Mouse (Mus musculus) embryonic facial prominence, embryonic 14.5 days (tissue): ENCODE measurements around the gene Abcc4. TPM values are rescaled to one million over a fixed set of nuclear protein-coding genes. Genes with fewer than 3 reads are reported as not detected.

Experiments used
- ATAC-seq: fragments of 200-750 bp; cut with Nextera tagmentation; 2 replicates; pipeline ENCODE4 v1.8.0; 2017; ENCODE audit warnings: low read depth, moderate number of reproducible peaks, moderate TSS enrichment
- DNase-seq: peaks from one replicate; pipeline ENCODE4 v3.0.0-alpha.2; 2015; ENCODE audit warnings: low spot score
- H3K27ac ChIP-seq: fragments of 300-500 bp; sonication (generic); replicated peaks from 2 replicates; pipeline ENCODE4 v1.5.1; 2014; ENCODE audit warnings: low read depth, mild to moderate bottlenecking, low read length, moderate library complexity
- H3K27me3 ChIP-seq: fragments of 300-500 bp; sonication (generic); replicated peaks from 2 replicates; pipeline ENCODE4 v1.6.1; 2014; ENCODE audit warnings: low read length; ENCODE audit not compliant: control insufficient read depth, insufficient read depth
- H3K36me3 ChIP-seq: fragments of 300-500 bp; sonication (generic); 2 replicates; pipeline ENCODE4 v1.6.1; 2014; ENCODE audit warnings: low read length, mixed read lengths; ENCODE audit not compliant: control insufficient read depth, insufficient read depth
- H3K4me1 ChIP-seq: fragments of 300-500 bp; sonication (generic); 2 replicates; pipeline ENCODE4 v1.6.1; 2014; ENCODE audit warnings: antibody characterized with exemption, low read length; ENCODE audit not compliant: control insufficient read depth, insufficient read depth
- H3K4me2 ChIP-seq: fragments of 300-500 bp; sonication (generic); 2 replicates; pipeline ENCODE4 v1.6.1; 2014; ENCODE audit warnings: low read depth, mild to moderate bottlenecking, low read length, moderate library complexity, mixed read lengths
- H3K4me3 ChIP-seq: fragments of 300-500 bp; sonication (generic); 2 replicates; pipeline ENCODE4 v1.5.1; 2014; ENCODE audit warnings: low read depth, mild to moderate bottlenecking, low read length
- H3K9ac ChIP-seq: fragments of 300-500 bp; sonication (generic); 2 replicates; pipeline ENCODE4 v1.6.1; 2014; ENCODE audit warnings: low read depth, mild to moderate bottlenecking, low read length, moderate library complexity, mixed read lengths
- H3K9me3 ChIP-seq: fragments of 300-500 bp; sonication (generic); 2 replicates; pipeline ENCODE4 v1.6.1; 2016; ENCODE audit warnings: low read length; ENCODE audit not compliant: control insufficient read depth
- WGBS: fragments of 180-500 bp; shearing (Covaris S2); extraction: QIAGEN DNeasy Blood & Tissue Kit; methylation state at CpG from one replicate; pipeline ENCODE4 v1.1.7; 2014; 5-methylcytosine and 5-hydroxymethylcytosine counted together
- polyA plus RNA-seq: library from polyadenylated mRNA; unstranded; fragments of >200 nt; fragmentation: Nextera tagmentation; extraction: Ambion mirVana; gene quantifications from 2 replicates; pipeline ENCODE4 v1.2.1, GENCODE M21; 2014

Abcc4 gene
- polyA plus RNA-seq, 1 experiment from 2014 or later = 3.4 TPM

DNA sequence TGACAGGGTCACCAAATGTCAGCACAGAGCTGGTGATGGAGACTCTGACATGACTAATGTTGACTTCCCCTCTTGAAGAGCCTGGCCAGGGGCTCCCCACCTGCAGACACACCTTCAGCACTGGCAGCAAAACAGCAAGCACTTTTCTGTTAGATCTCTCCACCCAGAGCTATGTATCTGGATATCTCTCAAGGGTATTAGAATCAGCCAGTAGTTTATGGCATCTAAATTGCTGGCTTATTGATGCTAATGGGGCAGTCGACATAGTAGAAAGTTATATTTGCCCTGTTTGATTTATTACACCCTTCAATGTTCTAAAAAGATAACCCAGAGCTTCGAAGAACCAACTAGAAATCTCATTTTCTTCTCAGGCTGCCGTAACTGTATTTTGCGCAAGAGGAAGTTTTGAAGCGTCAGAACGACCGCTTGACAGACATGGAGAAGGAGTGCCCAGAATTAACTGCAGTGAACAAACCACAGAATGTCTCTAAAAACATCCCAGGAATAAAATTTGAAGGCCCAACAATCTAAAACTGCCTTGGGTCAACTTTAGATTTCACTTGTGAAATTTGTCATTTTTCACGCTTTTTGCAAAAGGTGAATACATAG is 123.6 kb downstream of the Abcc4 start:
- 77% methylated on average over 8 of the region's 8 CpGs for WGBS

DNA sequence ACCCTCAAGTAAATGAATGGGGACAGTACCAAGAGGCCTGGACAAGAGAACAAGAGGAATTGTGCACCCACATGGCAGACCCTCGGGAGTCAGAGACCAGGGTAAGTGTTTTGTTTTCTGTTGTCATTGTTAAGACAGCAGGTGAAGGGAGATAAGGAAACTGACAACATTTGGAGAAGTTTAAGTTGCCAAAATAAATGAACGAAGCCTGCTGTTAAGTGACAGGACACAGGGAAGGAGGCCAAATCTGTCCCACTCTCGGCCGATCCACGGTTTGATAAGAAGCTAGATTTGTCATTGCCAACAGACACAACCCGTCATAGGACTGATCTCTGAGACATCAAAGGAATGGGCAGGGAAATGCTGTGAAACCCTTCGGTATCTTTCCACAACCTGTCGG is 124.3 kb downstream of the Abcc4 start:
- H3K4me3 ChIP-seq = no peak overlapping the region
- no peak overlapping the region for H3K9ac ChIP-seq
- H3K4me2 ChIP-seq = no peak overlapping the region
- no peaks in the 10 kb centered on the region for H3K27me3 ChIP-seq
- H3K4me1 ChIP-seq = no peaks in the 10 kb centered on the region
- WGBS = 73% methylated on average over 8 of the region's 8 CpGs
- no peaks in the 10 kb centered on the region for H3K36me3 ChIP-seq
- no peak for ATAC-seq
- H3K27ac ChIP-seq = no peak overlapping the region
- H3K9me3 ChIP-seq = no peaks in the 10 kb centered on the region
- DNase-seq = no peak

More for the DNA sequence above, 123.6 kb downstream of the Abcc4 start:
- Histone ChIP-seq H3K4me2 (no peak overlapping the region), H3K4me1 (no peaks in the 10 kb centered on the region), H3K4me3 (no peak overlapping the region), H3K9ac (no peak overlapping the region), H3K36me3 (no peaks in the 10 kb centered on the region), H3K27me3 (no peaks in the 10 kb centered on the region), H3K27ac (no peak overlapping the region), H3K9me3 (no peaks in the 10 kb centered on the region)
- no peak for ATAC-seq
- DNase-seq = no peak

DNA sequence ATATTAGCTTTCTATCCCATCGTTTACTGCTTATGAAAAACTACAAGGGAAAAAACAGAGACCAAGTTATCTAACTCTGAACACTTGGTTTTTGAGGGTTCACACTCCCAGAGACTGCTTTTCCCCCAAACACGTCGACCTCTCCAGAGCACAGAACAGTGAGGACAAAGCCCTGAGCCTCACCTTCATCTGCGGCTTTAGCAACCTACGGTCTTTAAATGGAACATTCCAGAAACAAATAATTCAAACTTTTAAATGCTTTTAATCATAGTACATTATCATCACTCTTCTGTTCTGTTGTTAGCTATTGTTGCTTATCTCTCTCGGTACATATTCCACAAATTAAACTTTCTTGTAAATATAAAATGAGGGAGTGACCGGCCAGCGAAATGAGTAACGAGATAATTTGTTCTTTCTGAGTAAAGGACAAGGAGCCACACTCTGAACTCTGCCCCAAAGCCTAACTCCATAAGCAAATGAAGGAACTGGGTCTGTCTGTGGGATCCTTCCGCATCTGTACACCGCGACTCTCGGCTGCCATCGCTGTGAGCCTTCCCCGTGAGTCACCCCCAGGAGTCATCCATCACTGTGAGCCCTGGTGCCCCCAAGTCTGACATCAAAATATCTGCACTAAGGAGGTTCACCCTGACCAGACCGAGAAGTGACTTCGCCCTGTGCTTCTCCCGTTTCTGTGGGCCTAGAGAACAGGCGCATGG is 126.8 kb downstream of the Abcc4 start:
- Histone ChIP-seq H3K27me3 (no peaks in the 10 kb centered on the region), H3K4me1 (no peaks in the 10 kb centered on the region), H3K9me3 (no peaks in the 10 kb centered on the region), H3K4me3 (no peak overlapping the region), H3K9ac (no peak overlapping the region), H3K36me3 (no peaks in the 10 kb centered on the region), H3K27ac (no peak overlapping the region), H3K4me2 (no peak overlapping the region)
- WGBS = 88% methylated on average over 19 of the region's 19 CpGs
- DNase-seq (no peak), ATAC-seq (no peak)

DNA sequence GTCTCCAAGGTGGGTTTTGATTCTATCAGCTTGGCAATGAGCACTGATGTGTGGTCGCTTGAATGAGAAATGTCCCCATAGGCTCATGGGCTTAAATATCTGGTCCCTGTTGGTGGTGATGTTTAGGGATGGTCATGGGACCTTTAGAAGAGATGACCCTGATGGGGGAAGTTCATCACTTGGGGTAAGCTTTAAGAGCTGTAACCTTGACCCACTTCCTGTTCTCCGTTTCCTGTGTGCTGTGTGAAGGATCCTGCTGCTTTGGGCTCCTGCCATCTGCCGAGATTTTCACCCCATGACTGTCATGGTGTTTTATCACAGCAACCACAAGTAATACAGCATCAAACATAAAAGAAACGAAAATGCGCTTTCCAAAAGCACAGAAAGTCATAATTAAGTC is 128.1 kb downstream of the Abcc4 start:
- no peaks in the 10 kb centered on the region for H3K4me1 ChIP-seq
- H3K27me3 ChIP-seq = no peaks in the 10 kb centered on the region
- no peak overlapping the region for H3K4me2 ChIP-seq
- no peaks in the 10 kb centered on the region for H3K36me3 ChIP-seq
- WGBS = 86% methylated on average over 5 of the region's 5 CpGs
- no peaks in the 10 kb centered on the region for H3K9me3 ChIP-seq
- no peak overlapping the region for H3K27ac ChIP-seq
- no peak for DNase-seq
- no peak overlapping the region for H3K9ac ChIP-seq
- H3K4me3 ChIP-seq = no peak overlapping the region
- ATAC-seq = no peak

DNA sequence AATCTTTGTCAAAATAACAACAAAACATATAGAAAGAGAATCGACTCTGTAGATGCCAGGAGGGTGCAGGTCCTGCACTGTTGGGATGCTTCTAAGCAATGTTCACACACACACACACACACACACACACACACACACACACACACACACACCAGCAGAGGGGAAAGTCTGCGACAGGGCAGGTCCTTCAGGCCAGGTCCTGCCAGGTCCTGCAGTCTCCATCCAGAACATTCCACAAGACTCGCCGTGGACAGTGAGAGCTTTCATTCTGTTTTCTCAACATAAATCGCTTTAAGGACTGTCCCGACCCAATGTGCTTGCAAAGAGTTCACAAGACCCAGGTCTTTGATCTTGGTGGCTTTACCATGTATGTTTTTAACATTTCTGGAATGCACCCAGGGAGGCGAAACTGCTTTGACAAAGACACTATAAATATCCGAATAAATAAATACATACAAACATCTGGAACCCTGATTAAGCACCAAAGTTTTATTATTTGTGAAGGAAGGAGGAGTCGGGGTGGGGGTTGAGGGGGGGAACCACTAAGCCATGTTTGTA is 133.3 kb downstream of the Abcc4 start:
- Histone ChIP-seq H3K27ac (no peak overlapping the region), H3K9ac (no peak overlapping the region), H3K27me3 (no peaks in the 10 kb centered on the region), H3K9me3 (no peaks in the 10 kb centered on the region), H3K36me3 (no peaks in the 10 kb centered on the region), H3K4me3 (no peak overlapping the region), H3K4me2 (no peak overlapping the region), H3K4me1 (no peaks in the 10 kb centered on the region)
- whole genome bisulfite sequencing = 58% methylated on average over 9 of the region's 9 CpGs
- ATAC-seq (no peak), DNase-seq (no peak)

DNA sequence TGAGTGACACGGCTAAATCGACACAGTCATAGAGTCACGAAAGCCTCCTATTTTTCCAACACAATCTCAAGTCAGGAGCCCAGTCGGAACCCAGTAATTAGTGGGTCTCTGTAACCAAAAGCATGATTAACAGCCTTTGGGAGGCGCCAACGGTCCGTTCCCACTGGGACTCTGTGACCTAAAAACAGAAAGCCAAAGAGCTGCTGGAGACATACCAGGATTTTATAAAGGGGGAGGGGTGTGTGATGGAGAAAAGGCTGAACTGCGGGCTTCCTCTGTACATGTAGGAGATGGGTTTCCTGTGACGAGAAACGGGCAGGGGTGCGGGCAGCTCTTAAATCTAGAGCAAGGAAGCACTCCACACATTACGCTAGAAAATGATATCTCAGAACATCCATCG is 136.4 kb downstream of the Abcc4 start:
- Histone ChIP-seq H3K4me3 (no peak overlapping the region), H3K27ac (no peak overlapping the region), H3K36me3 (no peaks in the 10 kb centered on the region), H3K27me3 (no peaks in the 10 kb centered on the region), H3K9me3 (no peaks in the 10 kb centered on the region), H3K9ac (no peak overlapping the region), H3K4me1 (peaks cover 6% of the 10 kb centered on the region; the same call in 1 of the 2 replicates), H3K4me2 (no peak overlapping the region)
- no peak for DNase-seq
- 90% methylated on average over 13 of the region's 13 CpGs for WGBS
- no peak for ATAC-seq

DNA sequence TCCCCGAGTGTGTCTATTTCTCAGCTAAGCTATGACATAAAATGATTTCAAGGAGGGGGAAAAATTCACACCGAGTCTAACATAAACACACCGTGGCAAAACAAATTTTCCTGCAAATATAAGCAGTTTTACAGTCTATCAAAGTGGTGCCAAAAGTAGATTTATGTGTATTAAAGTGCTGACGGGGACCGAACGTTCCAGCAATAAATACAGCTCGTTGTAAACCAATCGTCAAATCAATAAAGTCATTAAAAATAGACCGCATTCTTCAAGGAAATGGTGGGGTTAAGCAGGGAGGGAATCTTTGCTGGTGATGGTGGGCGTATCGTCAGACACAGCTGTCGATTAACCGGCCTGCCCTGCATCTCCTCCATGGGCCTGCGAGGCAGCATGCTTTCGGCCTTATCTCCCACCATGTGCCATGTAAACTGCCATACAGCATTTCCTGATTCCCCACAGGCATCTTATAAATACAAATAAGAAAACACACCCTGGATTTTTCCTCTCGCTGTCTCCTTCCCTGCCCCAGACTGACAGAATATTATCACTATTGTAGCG is 137.8 kb downstream of the Abcc4 start:
- Histone ChIP-seq H3K4me3 (no peak overlapping the region), H3K4me2 (no peak overlapping the region), H3K9me3 (no peaks in the 10 kb centered on the region), H3K9ac (no peak overlapping the region), H3K27me3 (no peaks in the 10 kb centered on the region), H3K4me1 (peaks cover 6% of the 10 kb centered on the region; the same call in 1 of the 2 replicates), H3K27ac (no peak overlapping the region), H3K36me3 (no peaks in the 10 kb centered on the region)
- ATAC-seq (no peak), DNase-seq (no peak)
- 70% methylated on average over 17 of the region's 17 CpGs for WGBS

DNA sequence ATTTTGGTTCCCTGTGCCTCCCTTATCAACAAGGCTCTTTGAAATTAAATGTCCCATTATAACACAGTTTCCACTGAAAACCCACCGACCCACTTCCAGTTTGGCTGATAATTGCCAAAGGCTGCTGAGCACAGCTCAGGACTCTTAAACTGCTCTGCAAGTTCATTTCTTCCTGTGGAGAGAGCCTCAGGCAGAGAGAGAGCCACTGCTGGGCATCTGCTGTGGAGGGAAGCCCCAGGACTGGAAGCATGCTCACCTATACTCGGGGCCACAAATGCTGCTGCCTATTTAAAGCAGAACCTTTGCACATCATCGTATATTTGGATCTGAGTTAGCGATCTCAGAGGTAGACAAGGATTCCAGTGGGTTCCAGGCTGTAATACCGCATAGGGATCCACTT is 139.2 kb downstream of the Abcc4 start:
- Histone ChIP-seq H3K4me1 (peaks cover 6% of the 10 kb centered on the region; the same call in 1 of the 2 replicates), H3K4me3 (no peak overlapping the region), H3K9me3 (no peaks in the 10 kb centered on the region), H3K36me3 (no peaks in the 10 kb centered on the region), H3K27me3 (no peaks in the 10 kb centered on the region), H3K9ac (no peak overlapping the region), H3K4me2 (no peak overlapping the region), H3K27ac (no peak overlapping the region)
- 73% methylated on average over 5 of the region's 5 CpGs for WGBS
- ATAC-seq (0 out of 2 replicates have a peak, but pooled peaks have one; percentile 15), DNase-seq (no peak)
